Mouse (Mus musculus) cortical plate, adult 2 months (tissue): ENCODE measurements at regions not wholly inside any gene's neighbourhood (a gene's known extent, or its start where the extent isn't known, plus 50 kb on each side); places are given as distances from the start of the nearest gene placed in this dataset.

ENCODE experiments used
- CTCF ChIP-seq: fragments of 200-500 bp; IDR thresholded peaks from 2 replicates; pipeline ENCODE4 v1.5.1; 2011; ENCODE audit warnings: mild to moderate bottlenecking, control low read depth, low read length; ENCODE audit not compliant: insufficient read depth; ENCODE audit errors: extremely low read depth
- POLR2A ChIP-seq: fragments of 200-500 bp; IDR thresholded peaks from 2 replicates; pipeline ENCODE4 v1.6.1; 2011; ENCODE audit warnings: mild to moderate bottlenecking, low read length, control low read depth; ENCODE audit not compliant: insufficient read depth; ENCODE audit errors: extremely low read depth

- no peak for TF ChIP-seq CTCF
- TF ChIP-seq POLR2A = no peak
Observed at GRCm38 (mm10) chr16:71973811-71974210, 334.3 kb upstream of the Robo1 start.
